Mouse (Mus musculus): Measurements from ENCODE around the gene Cdkl3.
A peak's percentile ranks its signal among the peaks of the same experiment; 100 is the strongest.

The Cdkl3 gene

DNA sequence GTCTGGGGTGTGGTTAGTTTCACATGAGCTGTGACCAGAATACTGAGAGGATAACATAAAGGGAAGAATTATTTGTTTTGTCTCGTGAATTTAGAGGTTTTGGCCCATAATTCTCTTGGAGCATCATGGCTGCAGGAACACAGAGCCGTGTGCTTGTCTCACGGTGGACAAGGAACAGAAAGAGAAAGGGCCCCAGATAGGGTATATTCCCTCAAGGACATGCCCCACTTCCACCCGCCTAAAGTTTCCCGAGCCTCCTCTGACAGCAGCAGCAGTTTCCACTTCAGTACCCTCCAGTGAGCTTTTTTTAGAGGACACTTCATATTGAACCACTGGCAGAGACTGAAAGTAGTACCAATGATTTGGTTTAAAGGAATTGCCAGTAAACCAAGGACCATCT, 7.5 kb downstream of the Cdkl3 start:
- no peak for DNase-seq (ENCODE audit: low spot score in 2 of 2)

DNA sequence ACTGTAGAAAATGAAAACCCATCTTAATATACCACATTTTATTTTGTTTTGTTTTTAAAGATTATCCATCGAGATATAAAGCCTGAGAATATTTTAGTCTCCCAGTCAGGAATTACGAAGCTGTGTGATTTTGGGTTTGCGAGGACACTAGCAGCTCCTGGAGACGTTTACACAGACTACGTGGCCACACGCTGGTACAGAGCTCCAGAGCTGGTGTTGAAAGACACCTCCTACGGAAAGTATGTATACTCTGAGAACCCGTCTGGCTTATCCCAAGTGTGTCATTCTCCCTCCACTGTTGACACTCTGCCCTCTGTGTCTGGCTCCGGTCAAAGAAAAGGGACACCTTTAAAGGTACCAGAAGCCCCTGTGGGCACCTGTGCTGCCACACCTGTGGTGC, 14.2 kb downstream of the Cdkl3 start:
- peak in 1 of 2 experiments; percentile 25 for DNase-seq (ENCODE audit: low spot score in 2 of 2)

DNA sequence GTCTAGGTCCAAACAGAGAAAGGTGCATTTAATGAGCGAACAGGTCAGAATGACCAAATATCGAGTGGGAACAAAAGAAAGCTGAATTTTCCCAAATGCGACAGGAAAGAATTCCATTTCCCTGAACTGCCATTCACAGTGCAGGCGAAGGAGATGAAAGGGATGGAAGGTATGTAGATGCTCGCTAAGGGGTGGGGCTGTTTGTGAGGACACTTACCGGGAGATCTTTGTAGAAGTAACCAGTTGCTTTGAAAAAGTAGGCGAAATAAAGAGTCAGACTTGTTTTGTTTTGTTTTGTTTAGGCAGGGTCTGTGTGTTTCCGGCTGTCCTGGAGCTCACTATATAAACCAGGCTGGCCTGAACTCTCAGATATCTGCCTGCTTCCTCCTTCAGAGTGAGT, 28.3 kb downstream of the Cdkl3 start:
- no peak for DNase-seq (ENCODE audit: low spot score in 2 of 2)

DNA sequence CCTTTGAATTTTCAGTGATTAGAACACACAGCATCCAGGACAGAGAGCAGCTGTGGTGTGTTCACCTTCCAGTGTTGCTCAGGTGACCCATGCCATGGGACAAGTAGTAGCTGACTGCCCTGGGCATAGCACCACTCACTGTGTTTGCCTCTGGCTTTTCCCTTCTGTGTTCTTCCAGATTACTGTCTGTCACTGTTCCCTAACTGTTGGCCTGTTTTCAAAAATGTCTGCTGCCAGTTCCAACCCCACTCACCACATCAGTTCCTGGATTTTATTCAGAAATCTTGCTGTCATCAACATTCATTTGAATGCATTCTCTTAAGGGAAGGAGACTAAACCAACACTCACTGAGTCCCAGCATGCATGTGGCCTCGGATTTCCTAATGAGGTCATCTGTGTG, 29.9 kb downstream of the Cdkl3 start:
- no peak for DNase-seq (ENCODE audit: low spot score in 2 of 2)

DNA sequence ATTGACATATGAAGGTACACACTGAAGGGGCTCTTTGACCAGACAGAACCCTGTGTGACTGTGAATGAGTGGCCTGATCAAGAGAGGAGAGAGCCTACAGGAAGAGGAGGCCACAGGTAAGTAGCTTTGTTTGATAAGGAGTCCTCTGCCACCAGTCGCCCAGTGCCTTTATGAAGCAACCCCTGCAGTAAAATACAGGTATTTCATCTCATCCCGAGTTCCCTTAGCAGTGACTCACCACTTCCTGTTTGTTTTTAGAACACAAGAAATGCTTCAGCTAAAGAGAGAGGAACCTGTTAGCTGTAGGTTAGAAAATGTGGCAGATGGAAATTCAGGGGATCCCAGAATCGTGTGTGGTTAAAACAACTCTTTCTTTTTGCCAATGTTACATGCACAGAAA, 31.9 kb downstream of the Cdkl3 start:
- DNase-seq (ENCODE audit: low spot score in 2 of 2), result no peak

DNA sequence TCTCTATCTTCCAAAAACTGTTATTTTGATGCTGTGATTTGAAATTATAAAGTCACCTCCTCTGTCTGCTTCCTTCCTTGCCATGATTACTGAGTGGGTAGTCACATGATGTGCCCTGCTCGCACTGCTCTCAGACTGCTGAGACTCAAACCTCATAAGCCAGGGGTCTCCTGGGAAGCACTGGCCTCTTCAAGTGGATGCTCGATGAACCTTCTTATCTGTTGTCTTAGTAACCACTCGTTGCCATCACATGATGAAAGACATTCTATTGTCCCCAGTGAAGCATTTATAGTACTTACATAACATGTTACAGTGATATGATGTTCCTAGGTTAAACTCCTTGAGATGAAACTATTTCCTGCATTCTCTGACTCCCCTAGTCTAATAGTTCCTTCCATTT, 33.6 kb downstream of the Cdkl3 start:
- no peak for DNase-seq (ENCODE audit: low spot score in 2 of 2)

DNA sequence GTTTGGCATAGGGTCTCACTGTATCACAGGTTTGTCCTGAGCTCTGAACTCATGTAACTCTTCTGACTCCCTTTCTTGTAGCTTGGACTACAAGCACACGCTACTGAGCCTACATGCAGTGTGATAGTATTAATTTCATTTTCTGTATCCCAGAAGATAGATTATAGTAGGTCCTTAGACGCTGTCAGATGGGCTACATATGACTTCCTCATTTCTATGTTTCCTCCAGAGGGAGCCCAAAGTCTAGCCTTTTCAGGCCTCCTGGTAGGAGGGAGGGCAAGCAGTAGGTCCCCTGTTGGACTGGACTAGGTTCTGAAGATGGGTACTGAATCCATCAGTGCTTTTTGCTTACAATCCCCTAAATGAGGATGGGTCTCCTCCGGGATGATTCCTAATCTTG, 39.2 kb downstream of the Cdkl3 start:
- no peak for DNase-seq (ENCODE audit: low spot score in 2 of 2)

DNA sequence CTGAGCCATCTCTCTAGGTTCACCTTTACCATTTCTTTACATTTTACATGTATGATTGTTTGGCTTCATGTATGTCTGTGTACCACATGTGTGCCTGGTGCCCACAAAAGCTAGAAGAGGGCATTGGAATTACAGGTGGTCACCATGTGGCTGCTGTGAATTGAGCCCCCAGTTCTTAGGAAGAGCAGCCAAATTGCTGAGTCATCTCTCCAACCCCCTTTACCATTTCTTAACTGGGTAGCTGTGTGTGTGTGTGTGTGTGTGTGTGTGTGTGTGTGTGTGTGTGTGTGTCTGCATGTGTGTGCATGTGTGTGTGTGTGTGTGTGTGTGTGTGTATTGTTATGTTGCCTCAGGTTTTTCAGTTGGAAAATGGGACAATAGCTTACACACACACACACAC, 40.1 kb downstream of the Cdkl3 start:
- no peak for DNase-seq (ENCODE audit: low spot score in 2 of 2)

DNA sequence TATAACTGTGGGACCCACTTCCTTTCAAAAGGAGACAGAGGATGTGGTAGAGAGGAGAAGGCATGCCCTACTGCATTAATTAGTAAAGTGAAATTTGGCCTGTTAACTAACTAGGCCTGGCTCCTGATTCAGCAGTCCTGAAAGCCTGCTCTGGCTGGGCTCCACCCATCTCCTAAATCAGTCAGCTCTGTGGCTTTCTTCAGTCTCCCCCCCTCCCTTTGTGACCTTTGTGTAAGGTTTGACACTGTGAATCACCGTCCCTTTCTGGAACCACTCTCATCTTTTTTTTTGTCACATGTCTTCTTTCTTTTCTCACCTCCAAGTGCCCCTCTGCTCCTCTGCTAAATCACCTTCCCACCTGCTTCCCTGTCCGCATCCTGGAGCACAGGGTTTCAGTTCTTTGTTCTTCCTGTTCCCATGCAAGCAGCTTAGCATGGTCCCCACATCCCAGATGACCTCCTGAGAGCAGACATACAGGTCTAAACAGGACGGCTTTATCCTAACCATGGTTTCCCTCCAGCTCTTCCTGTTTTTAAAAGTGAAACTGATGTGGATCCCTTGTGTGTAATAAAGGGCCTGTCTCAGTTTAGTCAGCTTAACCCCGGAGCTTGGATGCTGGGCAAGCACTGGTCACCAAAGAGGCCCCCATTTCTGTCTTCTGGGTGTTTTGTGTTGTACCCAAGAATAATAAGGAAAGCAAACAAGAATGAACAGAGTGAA, 42.6 kb downstream of the Cdkl3 start:
- DNase-seq (ENCODE audit: low spot score in 2 of 2), result no peak

DNA sequence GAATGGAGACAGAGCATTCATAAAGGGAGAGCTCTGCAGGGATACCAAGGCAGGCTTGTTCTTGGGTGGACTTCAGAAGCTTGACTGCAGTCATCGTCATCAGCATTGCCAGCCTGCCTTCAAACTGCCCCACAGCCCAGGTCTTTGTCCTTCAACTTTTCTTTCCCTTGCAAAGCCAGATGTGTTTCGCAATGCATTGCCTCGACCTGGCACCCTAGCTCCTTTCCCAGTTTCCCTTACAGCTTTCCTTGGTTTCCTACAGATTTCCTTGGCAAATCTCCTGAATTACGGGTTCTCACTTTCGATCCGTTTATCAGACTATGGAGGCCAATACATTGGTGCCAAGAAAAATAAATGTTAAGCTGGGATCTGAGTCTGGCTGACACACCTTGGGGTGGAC, 49.4 kb downstream of the Cdkl3 start:
- no peak for DNase-seq (ENCODE audit: low spot score in 2 of 2)

DNA sequence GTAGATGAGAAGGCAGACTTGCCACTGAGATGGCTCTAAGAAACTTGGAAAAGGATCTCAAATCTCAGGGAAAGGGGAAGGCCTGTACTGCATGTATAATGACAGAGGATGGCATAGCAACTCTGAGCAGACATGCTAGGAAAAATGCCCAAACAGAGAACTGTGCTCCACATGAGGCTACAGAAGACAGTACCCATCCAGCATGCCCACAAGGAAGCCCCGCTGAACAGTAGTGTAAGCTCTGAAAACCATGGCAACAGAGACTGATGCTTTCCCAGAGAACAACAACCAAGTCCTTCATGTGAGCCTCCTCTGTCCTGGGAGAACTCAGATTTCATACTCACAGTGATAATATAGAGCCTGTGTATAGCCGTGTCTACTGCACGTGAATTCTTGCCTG, 50.7 kb downstream of the Cdkl3 start:
- no peak for DNase-seq (ENCODE audit: low spot score in 2 of 2)

DNA sequence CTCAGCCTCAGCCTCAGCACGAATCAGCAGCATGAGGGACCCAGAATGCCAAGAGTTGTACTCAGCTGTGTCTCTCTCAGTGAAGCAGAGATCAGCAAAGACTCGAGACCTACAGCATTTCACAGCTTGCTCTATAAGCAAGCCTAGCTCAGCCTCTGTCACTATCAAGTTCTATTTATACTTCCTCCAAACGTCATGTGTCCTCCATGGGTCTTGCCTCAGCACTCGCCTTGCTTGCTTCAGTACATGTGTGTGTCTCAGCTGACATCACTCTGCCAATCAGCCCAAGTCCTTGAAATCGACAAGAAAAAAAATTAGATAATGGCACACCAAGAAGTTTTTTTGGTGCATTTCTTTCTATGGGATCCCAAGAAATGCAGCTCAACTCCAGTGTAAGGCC, 52.2 kb downstream of the Cdkl3 start:
- no peak for DNase-seq (ENCODE audit: low spot score in 2 of 2)

DNA sequence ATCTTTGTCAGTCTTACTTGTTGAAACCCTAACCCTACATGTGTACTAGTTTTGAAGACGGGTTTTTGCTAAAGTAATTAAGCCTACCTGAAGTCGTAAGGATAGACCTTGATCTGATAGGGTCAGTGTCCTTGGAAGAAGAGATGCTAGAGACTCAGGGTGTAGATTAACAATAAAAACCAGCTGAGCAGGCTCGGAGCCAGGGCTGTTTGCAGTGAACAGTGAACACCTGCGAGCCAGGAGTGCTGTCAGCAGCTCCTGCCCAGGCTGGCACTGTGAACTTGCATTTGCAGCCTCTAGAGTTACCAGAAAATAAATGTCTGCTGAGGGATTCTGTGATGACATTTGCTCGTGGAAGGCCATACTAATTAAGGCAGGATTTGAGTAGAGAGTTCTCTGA, 55.0 kb downstream of the Cdkl3 start:
- DNase-seq (ENCODE audit: low spot score in 2 of 2), result no peak

DNA sequence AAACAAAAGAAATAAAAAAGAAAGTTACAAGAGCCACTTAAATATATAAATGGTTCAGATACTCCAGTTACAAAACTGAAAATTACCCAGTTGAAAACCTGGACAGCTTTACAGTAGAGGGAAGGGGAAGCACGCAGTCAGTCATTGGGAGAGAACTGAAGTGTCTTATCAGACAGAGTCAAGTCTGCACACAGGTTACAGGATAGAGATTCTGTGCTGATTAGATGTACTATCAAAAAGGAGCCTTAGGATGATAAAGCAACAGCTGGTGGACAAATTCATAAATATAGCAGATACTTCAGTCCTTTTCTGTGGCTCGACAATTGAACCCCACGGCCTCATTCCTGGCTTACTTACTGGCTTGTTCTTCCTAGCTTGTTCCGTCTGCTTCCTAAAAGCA, 56.3 kb downstream of the Cdkl3 start:
- DNase-seq (ENCODE audit: low spot score in 2 of 2), result no peak

DNA sequence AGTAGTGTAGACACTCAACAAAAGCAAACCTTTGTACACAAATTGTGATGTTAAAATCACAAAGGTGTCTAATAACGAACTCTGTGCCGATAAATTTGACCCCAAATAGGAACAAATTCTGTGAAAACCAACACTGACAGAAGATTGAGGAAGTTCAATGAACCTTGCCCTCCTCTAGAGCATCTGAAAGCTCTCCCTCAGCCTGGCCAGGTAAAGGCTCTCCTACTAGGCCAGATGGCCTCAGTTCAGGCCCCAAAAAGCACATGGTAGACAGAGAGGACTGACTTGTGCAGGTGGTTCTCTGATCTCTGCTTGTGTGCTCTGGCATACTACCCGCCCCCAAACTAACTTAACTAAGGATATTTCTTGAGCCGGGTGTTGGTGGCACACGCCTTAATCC, 58.4 kb downstream of the Cdkl3 start:
- no peak for DNase-seq (ENCODE audit: low spot score in 2 of 2)

DNA sequence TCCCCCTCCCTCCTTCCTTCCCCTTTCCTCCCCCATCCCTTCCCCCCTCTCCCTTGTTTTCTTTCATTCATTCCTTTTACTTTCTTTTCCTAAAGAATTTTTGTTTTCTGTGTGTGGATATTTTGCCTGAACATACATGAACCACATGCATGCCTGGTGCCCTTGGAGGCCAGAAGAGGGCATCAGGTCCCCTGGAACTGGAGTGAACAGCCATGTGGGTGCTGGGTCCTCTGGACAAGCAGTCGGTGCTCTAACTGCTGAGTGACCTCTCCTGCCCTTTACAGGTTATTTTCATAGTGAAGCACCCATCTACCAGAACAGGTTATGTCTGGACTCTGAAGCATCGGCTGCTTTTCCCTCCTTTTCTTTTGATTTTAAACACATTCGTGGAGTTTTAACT, 60.4 kb downstream of the Cdkl3 start:
- no peak for DNase-seq (ENCODE audit: low spot score in 2 of 2)

DNA sequence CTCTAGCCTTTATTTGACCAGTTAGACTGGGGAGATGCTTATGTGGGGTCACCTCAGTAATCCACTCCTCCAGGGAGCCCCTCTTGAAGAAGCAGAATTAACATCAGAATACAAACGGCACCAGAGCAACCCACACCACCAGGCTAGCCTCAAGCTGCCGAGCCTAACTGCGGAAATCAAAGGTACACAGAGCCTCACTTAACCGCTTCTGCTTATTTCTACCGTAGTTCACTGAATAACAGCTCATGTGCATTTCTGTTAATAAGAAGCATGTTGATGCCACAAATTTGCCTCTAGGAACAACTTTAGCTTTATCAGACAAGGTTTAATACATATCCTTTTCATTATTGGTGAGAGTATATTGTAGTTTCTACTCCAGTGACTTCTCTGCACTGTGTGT, 61.8 kb downstream of the Cdkl3 start:
- no peak for DNase-seq (ENCODE audit: low spot score in 2 of 2)

DNA sequence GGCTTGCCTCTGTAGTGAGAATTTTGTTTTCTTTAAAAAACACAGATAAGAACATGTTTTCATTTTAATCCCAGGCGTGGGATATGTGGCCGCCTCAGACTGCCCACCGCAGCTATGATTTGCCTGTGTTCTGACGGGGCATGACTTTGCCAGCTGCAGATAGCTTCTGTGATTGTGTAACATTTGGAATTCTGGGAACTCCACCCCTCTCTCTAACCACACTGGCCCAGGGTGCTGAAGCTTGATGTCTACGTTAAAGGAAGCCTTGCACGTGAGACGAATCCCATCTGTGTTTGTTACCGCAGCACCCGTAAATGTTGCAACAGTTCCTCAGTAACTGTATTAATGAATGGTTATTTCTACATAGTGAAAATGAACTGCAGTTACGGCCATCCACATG, 67.7 kb downstream of the Cdkl3 start:
- DNase-seq (ENCODE audit: low spot score in 2 of 2), result no peak

DNA sequence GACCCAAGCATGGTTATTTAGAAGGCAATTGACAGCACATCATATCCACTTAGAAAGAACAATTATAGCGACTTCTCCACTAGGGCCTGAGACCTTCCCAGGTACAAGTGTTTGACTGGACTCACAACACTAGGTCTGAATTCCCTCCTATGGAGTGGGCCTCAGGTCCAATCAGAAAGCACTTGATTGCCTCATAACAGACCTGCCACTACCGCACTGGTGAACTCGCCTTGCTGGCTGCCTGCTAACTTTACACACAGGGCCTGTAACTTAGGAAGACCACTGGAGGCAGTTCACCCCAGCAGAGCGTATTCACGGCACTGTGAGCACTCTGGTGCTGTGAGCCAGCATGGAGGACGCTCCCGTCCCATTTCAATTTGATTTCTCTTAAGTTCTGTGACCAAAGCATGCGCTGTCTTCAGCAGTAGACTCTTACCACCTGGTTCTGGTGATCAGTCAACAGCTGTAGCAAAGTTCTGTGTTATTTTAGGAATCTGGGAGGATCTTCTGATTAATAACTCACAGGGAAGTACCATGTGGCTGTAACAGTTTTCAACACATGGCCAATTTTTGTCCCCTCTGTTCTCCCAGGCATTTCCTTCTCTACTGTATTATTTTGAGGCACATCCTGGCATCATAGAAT, 69.6 kb downstream of the Cdkl3 start:
- DNase-seq (ENCODE audit: low spot score in 2 of 2), result no peak

DNA sequence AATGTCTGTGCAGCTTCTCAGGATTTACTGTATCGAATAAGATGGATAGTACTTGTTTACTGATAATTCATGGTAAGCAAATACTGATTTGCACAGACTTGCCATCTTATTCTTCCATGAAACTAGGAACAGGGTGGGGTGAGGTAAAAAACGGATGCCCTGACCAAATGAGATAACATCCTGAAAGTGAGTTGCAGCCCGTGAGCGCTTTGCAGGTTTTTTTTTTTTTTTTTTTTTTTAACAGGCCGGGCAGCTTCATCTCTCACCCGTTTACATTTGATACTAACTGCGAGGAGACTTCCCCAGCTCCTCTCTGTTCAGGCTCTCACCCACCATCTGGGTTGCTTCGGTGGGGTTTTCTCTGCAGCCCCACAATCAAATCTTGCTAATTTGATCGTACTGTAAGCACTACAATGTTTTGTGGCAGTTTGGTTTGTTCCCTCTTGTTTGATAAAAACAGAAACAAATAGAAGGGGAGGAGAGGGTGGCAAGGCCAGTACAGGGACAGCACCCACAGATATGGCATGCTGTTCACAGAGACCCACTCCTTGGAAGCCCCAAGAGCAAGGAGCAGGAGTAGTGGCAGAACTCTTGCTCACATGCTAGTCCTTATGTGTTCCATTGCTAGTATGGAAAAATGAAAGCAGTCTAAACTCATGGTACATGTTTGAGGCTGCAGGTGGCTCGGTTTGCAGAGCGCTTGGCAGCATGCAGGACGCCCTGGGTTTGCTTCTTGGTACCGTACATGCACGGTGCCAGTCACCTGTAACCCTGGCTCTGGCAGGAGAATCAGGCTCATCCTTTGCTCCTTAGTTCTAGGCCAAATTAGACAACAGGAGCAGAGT, 70.8 kb downstream of the Cdkl3 start:
- no peak for DNase-seq (ENCODE audit: low spot score in 2 of 2)

DNA sequence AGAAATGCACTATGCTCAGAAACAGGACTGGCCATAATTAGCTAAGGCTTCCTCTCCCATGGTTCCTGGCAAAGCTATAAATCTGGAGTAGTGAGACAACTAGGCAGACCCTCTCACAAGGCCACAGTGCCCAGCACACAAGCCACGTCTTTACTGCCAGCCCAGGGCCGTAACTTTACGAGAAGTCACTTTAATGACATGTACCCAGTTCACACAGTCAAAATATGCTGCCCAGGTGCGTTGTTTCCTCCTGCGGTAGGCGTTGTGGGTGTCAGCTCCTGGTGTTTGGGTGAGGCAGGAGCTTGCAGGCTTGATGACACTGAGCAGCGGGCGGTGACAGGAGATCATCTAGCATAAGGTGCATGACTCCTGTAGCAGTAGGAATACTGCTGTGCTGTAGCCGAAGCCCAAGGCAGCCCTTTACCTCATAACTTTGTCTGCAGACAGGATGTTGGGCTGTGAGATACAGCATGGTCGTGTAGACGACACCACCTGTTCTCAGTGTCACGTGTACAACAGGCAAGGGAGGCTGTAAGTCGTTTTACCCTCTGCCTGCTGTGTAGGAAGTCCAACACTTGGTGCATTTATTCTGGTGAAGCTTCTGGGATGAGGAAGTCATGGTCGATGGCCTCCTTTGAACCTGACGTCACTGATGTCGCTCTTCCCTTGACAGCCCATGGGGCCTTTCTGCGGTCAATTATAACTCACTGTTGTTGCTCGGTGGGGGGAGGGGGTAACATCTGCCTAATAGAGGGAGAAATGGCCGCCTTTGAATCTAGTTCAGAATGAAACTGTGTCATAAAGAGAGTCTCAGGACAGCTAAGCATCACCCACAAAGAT, 72.0 kb downstream of the Cdkl3 start:
- no peak for DNase-seq (ENCODE audit: low spot score in 2 of 2)

DNA sequence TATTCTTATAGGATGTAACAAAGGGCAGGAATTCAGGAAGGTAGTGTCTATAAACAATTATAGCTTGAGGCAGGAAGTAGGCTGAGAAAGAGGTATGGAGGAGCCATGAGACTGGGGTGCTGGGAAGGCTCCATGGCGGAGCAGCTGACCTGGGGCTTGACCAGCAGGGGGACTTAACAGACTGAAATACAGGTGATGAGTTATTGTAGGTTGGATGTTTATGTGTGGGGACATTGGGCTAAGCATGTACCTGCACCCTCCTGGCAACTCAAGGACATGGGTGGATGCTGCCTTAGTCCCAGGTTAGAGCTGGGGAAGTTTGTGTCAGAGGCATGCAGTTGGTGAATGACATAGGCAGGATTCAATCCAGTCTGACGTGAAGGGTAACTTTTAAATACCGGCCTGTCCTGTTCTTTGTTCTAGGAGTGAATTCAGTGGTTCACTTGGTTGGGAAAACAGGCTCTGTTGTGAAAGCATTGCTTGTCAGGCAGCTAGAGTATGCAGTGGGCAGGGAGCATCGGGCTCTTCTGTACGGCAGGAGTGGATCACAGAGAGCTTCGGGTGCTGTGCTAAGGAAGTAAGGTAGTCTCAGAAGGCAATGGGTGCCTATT, 72.8 kb downstream of the Cdkl3 start:
- no peak for DNase-seq (ENCODE audit: low spot score in 2 of 2)
